Mouse (Mus musculus): ENCODE results near the gene Gxylt2.

- TF ChIP-seq CTCF (IDR thresholded peaks at IDR 0.05; ENCODE audit: low read depth) (no peak), EP300 (optimal IDR thresholded peaks at IDR 0.05) (no peak)
These were observed 88.6 kb downstream of the Gxylt2 start for GRCm38 (mm10) chr6:100792973-100793769.

Data from stomach, postnatal 0 days (tissue).